Mouse (Mus musculus): ENCODE data around the gene Wdr35. TPM values are rescaled to one million over a fixed set of nuclear protein-coding genes. Genes with fewer than 3 reads are reported as not detected.

The Wdr35 gene
- total RNA-seq, 1 experiment from 2014 or later: 0.67 TPM

DNA sequence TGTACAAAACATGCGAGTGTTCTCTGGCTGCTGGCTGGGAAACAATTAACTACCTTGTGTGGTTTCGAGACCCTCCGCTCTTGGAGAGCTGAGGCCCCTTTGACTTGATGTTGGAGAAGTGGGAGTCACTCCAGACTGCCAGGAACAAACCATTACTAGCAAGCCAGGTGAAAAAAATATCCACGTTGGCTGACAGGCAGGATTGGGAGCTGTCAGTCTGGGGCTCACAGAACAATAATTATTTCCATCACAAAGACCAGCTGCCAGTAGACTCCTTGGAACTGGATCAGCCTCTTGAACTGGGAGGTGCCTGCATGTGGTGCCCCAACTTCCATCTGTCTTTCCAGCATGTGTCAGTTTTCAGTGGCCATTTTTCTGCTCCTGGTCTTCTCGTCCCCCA is 68.6 kb downstream of the Wdr35 start:
- no peak for ATAC-seq (replicated peaks; ENCODE audit: insufficient number of reproducible peaks, low FRiP score, low TSS enrichment, poor library complexity, severe bottlenecking)

DNA sequence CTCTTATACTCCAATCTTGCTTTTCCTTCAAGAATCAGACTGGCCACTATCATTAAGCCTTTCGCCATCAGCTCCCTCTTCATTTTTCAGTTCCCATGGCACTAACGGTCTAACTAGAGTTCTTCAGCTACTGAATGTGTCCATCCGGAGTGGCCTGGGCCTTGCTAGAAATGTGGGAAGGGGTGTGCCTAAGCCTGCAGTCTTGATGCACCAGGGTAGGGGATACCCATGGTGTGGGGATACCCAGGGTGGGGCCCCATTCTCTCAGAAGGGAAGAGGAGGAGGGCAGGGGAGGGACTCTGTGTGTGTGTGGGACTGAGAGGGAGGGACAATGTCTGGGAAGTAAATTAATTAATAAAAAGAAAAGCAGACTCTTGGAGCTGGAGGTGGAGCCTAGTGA is 69.1 kb downstream of the Wdr35 start:
- no peak for ATAC-seq (replicated peaks; ENCODE audit: insufficient number of reproducible peaks, low FRiP score, low TSS enrichment, poor library complexity, severe bottlenecking)

DNA sequence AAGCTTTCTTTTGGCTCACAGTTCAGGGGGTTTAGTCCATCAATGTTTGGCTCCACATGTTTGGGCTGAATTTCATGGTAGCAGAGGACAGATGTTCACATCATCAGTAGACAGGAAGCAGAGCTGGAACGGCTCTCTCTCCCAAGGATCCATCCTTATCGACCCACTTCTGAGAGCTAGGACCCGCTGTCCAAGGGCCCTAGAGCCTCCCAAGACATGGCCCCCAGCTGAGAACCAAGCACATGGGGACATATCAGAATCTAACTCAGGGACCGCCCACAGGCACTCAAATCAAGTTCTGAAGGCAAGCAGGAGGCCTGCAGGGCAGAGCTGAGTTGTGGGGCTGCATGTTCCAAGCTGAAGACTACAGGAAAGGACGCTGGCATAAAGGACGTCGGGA is 71.0 kb downstream of the Wdr35 start:
- ATAC-seq (replicated peaks; ENCODE audit: insufficient number of reproducible peaks, low FRiP score, low TSS enrichment, poor library complexity, severe bottlenecking): no peak

DNA sequence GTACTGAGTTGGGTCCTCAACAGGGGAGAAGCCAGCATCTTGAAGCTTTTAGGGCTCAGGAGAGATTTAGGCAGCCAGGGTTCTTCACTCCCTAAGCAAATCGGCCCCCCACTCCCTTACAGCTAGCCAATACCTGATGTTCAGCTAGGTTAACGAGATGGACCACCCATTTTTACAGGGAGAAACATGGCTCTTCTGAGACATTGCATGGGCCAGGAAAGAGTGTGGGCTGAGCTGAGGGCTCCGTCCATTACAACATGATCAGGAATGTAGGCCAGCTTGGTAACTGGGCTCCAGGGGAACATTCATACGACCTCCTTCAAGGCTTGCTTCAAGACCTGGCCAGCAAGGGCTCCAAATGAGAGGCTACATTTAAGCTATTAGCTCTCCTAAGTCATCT is 73.0 kb downstream of the Wdr35 start:
- no peak for ATAC-seq (replicated peaks; ENCODE audit: insufficient number of reproducible peaks, low FRiP score, low TSS enrichment, poor library complexity, severe bottlenecking)

DNA sequence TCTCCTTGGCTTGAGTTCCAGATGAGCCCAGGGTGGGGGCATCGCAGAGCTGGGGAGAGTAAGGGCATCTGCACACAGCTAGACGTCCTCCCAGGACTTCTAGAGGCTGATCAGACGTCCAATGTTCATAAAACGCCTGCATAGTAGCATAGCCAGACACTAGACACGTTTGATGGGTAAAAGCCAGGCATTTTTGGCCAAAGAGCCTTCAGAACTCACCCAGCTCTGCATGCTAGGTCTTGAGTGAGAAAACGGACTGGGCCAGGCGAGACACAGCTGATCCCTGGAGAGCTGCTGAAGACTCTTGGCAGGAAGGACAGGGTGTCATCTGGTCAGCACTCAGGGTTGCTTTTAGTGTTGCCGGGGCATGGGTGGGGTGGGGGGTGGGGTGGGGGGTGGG is 74.4 kb downstream of the Wdr35 start:
- ATAC-seq (replicated peaks; ENCODE audit: insufficient number of reproducible peaks, low FRiP score, low TSS enrichment, poor library complexity, severe bottlenecking): no peak

DNA sequence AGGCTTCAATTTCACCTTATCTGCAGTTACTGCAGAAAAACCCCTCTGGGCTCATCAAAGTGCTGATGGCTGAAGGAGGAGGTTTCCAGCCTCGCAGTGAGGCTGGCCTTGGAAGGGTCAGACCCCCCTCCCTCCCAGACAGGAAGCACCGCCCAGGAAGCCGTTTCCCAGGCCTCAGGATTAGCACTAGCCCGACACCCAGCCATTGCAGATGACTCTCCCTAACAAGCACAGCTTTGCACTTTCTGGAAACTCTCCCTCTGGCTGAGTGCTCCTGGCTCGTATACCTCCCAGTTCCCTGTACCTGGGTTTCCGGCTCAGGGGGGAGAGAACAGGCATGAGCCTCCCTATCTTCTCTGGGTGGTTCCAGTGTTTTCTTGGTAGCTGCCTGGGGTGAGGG is 77.1 kb downstream of the Wdr35 start:
- no peak for ATAC-seq (replicated peaks; ENCODE audit: insufficient number of reproducible peaks, low FRiP score, low TSS enrichment, poor library complexity, severe bottlenecking)

DNA sequence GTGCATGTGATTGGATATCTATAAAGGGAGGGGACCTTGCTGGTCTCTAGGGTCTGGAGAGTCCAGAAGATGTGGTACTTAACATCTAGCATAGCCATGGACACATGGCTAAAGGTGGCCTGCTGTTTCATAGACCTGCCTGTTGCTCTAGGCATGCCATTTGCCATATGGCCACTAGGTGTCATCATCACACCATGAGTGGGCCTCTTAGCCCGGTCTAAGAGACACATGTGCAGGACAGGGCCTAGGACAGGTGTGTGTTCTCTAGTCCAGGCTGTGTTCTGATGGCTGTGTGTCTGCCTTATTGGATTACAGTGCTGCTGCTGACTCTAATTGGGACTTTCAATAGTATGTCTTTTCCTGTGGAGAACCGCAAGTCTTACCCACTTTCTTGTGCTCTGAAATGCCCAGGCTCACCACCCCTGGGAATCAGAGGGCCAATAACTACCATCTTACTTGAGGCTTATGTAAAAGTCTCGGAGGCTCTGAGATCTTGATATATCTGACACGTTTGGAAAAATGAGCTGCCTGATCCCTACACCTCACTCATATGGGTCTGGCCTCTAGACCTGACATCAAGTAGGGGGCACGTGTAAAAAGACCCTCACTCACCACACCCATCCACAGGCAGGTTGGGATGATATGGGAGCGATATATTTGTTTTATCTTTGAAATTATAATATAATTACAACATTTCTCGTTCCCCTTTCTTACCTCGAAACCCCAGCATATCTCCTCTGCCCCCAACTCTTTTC is 78.6 kb downstream of the Wdr35 start:
- ATAC-seq (replicated peaks; ENCODE audit: insufficient number of reproducible peaks, low FRiP score, low TSS enrichment, poor library complexity, severe bottlenecking): peak; percentile 75

DNA sequence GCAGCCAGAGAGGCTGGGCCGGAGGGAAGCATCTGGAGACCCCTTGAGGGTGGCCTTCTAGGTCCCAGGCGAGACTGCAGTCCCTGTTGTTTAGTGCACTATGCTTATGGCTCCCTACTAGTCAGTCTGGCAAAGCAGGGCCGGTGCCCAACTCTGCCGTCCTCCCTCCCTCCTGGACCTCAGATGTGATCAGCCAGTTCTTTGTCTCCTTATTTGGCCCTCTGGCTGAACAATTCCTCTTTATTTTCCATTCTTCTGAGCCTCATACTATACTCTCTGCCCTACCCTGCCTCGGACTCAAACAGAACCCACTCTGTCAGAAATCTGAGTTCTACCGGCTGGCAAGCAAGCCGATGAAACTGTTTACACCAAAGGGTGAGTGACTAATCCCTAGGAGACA is 79.7 kb downstream of the Wdr35 start:
- no peak for ATAC-seq (replicated peaks; ENCODE audit: insufficient number of reproducible peaks, low FRiP score, low TSS enrichment, poor library complexity, severe bottlenecking)

DNA sequence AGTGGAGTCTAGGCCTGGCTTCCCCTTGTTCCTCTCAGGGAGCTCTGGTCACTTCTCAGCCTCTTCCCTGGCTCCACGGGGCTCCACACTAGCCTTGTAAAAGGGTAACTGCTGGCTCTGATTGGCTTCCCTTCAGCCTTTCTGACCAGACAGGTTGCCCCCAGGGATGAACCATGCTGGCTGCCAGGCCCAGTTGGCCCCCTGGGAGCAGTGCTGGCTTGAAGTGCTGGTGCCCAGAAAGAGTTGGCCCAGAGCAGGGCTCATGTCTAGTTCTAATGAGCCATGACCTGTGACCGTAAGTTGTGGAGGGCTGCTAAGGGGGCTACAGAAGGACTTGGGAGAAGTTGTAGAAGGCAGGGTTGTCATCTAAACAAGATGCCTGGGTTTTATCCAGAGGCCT is 80.3 kb downstream of the Wdr35 start:
- no peak for ATAC-seq (replicated peaks; ENCODE audit: insufficient number of reproducible peaks, low FRiP score, low TSS enrichment, poor library complexity, severe bottlenecking)

DNA sequence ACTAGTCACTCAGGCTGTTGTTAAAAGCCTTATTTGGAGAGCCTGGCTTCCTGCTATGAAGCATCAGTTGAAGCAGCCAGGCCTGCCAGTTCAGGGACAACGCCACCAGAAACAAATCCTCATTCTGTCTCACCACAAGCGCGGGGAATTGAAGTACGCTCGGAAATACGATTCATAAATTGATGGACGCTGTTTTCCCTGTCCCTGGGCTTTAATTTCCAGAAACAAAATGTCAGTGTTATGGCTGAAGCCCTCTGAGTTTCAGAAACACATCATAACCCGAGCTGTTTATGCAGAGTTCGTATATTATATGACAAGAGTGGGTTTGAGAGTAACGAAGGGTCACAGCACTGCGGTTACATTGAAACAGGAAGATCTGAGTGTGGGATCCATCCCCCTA is 81.6 kb downstream of the Wdr35 start:
- ATAC-seq (replicated peaks; ENCODE audit: insufficient number of reproducible peaks, low FRiP score, low TSS enrichment, poor library complexity, severe bottlenecking): no peak

DNA sequence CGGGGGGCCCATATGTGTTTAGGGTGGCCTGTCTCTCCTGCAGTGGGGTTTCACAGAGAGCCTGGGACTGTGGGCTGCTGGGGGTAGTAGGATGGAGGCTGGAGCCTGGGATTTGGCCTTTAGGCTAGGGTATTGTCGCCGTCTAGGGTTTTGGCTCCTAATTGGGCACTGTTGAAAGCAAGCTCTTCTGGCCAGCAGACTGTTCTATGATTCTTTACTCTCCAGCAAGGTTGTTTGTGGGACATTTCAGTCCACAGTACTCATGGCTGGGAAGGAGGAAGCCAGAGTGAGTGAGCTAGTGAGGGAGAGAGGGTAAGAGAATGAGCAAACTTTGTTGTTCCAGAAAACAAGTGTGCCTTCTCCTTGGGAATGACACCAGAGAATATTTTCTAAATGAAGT is 85.8 kb downstream of the Wdr35 start:
- no peak for ATAC-seq (replicated peaks; ENCODE audit: insufficient number of reproducible peaks, low FRiP score, low TSS enrichment, poor library complexity, severe bottlenecking)

DNA sequence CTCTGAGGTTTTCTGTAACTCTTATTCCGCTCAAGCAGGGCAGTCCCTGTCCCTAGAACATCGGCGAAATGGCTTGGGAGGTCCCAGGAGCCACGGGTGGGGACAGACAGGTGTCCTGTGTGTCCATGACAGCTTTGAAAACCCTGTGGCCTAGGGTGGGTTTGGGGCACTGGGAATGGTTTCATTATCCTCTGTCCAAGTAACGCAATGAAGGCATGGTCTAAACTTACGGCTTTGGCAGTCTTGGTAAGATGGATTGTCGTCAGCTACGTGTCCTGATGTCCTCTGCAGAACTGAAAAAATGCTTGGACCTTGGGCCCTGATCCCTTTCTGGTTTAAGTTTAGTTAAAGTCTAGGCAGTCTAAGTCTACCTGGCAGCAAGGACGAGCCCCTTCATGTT is 86.3 kb downstream of the Wdr35 start:
- no peak for ATAC-seq (replicated peaks; ENCODE audit: insufficient number of reproducible peaks, low FRiP score, low TSS enrichment, poor library complexity, severe bottlenecking)

DNA sequence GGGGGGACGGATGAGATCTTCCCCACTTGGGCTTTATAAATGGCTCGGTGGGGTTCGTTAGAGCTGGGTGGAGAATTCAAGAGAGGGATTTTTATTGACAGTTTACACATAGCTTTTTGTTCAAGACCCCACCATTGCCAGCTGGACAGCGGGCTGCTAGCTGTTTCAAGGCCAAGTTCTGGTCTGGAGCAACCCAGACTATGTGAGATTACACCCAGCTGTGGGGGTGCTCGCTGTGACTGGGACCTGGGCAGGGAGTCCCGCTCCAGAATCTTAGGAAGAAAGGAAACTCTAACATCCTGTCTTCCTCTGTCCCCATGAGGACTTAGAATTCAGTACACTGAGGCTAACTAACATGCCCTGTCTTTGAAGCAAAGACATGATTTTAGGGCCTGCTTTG is 89.9 kb downstream of the Wdr35 start:
- ATAC-seq (replicated peaks; ENCODE audit: insufficient number of reproducible peaks, low FRiP score, low TSS enrichment, poor library complexity, severe bottlenecking): no peak

DNA sequence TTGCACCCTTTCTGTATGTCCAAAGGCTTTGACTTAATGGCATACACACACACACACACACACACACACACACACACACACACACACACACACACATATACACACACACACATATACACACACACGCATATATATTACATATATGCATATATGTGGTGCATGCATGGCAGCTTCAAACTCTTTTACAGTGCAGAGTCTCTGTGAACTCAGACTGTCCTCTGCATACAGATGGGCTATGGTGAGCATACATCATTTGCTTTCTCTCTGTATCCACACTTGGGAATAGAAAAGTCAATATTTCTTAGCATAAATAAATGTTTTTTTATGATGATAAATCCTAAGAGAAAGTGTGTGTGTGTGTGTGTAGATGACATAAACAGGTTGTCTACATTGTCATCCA is 97.4 kb downstream of the Wdr35 start:
- ATAC-seq (replicated peaks; ENCODE audit: insufficient number of reproducible peaks, low FRiP score, low TSS enrichment, poor library complexity, severe bottlenecking): no peak

DNA sequence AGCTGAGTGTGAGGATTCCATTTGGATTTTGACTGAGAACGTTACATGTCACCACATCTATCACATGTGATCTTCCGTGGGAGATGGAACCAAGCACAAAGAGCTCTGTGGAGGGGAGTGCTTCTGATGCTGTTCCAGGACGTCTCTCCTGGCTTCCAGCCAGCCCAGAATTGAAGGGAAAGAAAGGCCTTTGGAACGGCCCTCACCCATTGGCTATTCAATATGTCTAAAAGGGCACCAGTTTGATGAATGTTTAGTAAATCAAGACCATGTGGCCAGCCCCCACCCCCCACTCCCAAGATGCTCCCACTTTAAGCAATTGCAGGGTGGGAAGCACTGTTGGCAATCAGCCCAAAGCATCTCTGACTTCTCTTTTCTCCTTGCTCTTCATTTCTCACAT is 97.8 kb downstream of the Wdr35 start:
- ATAC-seq (replicated peaks; ENCODE audit: insufficient number of reproducible peaks, low FRiP score, low TSS enrichment, poor library complexity, severe bottlenecking): no peak

DNA sequence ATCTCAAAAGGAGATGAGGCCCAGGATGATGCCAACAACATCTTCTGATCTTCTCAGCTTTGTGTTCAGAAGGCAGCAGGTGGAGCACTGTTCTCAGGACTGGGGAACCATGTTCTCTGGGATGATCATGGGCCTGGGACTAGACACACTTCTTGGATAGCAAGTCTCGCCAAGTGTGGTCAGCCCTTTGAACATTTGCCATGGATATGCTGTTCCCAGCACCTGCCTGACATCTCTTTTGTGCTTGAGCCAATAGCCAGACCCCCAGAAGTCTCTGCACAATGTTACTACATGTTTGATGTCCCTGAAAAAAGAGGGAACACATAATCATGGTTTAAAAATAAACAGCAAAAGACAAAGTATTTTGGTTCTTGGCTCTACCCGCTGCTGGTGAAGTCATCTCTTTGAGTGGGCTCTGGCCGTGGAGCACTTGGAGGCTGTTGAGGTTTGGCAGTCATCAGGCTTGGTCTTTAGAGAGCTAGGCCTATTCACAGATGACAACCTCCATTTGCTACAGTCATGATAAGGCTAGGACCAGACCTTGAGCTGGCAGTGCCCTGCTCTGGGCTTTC is 103.9 kb downstream of the Wdr35 start:
- no peak for ATAC-seq (replicated peaks; ENCODE audit: insufficient number of reproducible peaks, low FRiP score, low TSS enrichment, poor library complexity, severe bottlenecking)

Other genes starting within 250 kb of the Wdr35 start
- 4.6 to 7.4 TPM (median 5.4 TPM) in 3 replicates for gene Sdc1, start 202.6 kb upstream of the Wdr35 start, total RNA-seq (2017)
- 314 to 883 TPM (median 672 TPM) in 3 replicates for gene Laptm4a, start 52.2 kb upstream of the Wdr35 start, total RNA-seq (2017)
- gene Matn3, start 26.0 kb upstream of the Wdr35 start, total RNA-seq (2017): not detected in 3 replicates
- 8.6 to 16.4 TPM (median 15.7 TPM) in 3 replicates for gene Ttc32, start 56.1 kb downstream of the Wdr35 start, total RNA-seq (2017)

All from monocyte, adult 5-6 weeks (primary cell).